Mouse (Mus musculus) forebrain, embryonic 15.5 days (tissue): Measurements from ENCODE around the gene Olfr1444. TPM values are rescaled to one million over a fixed set of nuclear protein-coding genes. Genes with fewer than 3 reads are reported as not detected.

Experiments used
- ATAC-seq: fragments of 200-750 bp; cut with Nextera tagmentation; replicated peaks from 2 replicates; pipeline ENCODE4 v1.8.0; 2017; ENCODE audit warnings: mild to moderate bottlenecking, moderate TSS enrichment, moderate library complexity
- H3K27ac ChIP-seq: fragments of 300-500 bp; sonication (generic); replicated peaks from 2 replicates; pipeline ENCODE4 v1.5.1; 2015; ENCODE audit warnings: mild to moderate bottlenecking, inconsistent platforms
- H3K27me3 ChIP-seq: fragments of 300-500 bp; sonication (generic); 2 replicates; pipeline ENCODE4 v1.6.1; 2015; ENCODE audit warnings: inconsistent platforms
- H3K36me3 ChIP-seq: fragments of 300-500 bp; sonication (generic); 2 replicates; pipeline ENCODE4 v1.6.1; 2015; ENCODE audit warnings: mild to moderate bottlenecking, inconsistent platforms
- H3K4me1 ChIP-seq: fragments of 300-500 bp; sonication (generic); 2 replicates; pipeline ENCODE4 v1.6.1; 2015; ENCODE audit warnings: inconsistent platforms
- H3K4me2 ChIP-seq: fragments of 300-500 bp; sonication (generic); replicated peaks from 2 replicates; pipeline ENCODE4 v1.6.1; 2015; ENCODE audit warnings: mild to moderate bottlenecking, inconsistent platforms
- H3K4me3 ChIP-seq: fragments of 300-500 bp; sonication (generic); 2 replicates; pipeline ENCODE4 v1.5.1; 2015; ENCODE audit warnings: mild to moderate bottlenecking, inconsistent platforms
- H3K9ac ChIP-seq: fragments of 300-500 bp; sonication (generic); replicated peaks from 2 replicates; pipeline ENCODE4 v1.6.1; 2015; ENCODE audit warnings: mild to moderate bottlenecking, inconsistent platforms
- H3K9me3 ChIP-seq: fragments of 300-500 bp; sonication (generic); 2 replicates; pipeline ENCODE4 v1.6.1; 2016; ENCODE audit warnings: inconsistent platforms
- WGBS: fragments of 180-500 bp; shearing (Covaris S2); methylation state at CpG from one replicate; pipeline ENCODE4 v1.1.7; 2015; ENCODE audit warnings: mixed read lengths; 5-methylcytosine and 5-hydroxymethylcytosine counted together
- polyA plus RNA-seq: library from polyadenylated mRNA; unstranded; fragments of >200 nt; fragmentation: Nextera tagmentation; extraction: Ambion mirVana; gene quantifications from 2 replicates; pipeline ENCODE4 v1.2.1, GENCODE M21; 2015

The Olfr1444 gene
- polyA plus RNA-seq, result not detected in 2 replicates

DNA sequence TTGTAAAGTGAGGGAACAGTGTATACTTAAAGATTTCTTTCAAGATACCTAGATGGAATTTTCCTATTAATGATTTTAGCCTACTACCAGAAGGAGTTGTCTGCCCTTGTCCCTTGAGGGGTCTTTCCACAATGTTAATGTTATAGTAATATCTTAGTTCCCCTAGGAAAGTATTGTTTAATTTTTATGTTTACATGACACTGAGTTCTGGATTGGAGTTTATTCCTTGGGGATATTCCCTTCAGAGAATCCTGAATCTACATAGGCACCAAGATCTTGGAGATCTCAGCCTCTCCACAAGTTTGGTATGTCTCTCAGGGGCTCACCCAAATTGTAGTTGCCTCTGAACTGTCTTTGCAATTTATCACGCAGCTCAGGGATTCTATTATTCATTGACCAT is at the start of gene Olfr1444:
TSS of gene Olfr1444 (plus strand) at position 301 of the 400 bp plus-strand sequence.
- H3K9me3 ChIP-seq, result no peaks in the 10 kb centered on the region
- H3K27ac ChIP-seq, result no peak within 1 kb of the TSS
- no peaks in the 10 kb centered on the region for H3K27me3 ChIP-seq
- WGBS, result 56% methylated on average over 1 of the region's 1 CpGs
- H3K36me3 ChIP-seq, result no peaks in the 10 kb centered on the region
- H3K4me3 ChIP-seq, result no peak within 1 kb of the TSS
- no peak within 1 kb of the TSS for H3K4me2 ChIP-seq
- H3K4me1 ChIP-seq, result no peaks in the 10 kb centered on the region
- no peak within 1 kb of the TSS for H3K9ac ChIP-seq
- no peak for ATAC-seq

DNA sequence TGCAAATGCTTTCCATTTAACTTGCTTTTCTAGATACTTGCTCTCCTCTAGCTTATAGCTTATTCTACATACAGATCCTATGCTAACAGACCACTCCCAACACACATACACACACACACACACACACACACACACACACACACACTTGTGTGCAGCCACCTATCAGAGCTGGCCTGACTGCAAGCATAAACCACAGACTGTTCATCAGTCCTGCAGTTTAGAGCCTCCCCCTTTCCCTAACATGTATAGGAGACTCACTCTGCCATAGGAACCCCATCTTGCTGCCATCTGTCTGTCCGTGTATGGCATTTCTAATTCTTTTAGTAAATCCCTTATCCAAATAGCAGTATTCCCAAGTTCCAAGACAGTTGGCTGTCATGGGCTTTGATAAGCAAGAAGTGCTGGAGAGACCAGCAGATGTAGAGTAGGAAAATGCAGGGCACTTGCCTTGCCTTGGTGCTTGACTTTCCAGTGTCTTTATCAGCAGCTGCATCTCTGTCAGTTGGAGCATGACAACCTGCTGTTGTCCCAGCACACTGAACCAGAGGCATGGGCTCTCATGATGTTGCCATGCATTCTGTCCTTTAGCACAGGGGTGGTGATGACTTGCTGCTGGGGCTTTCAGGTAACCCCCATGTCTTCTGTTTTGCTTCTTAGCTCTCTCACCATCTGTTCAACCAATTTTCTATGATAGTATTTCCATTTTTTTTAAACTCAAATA is 44.3 kb upstream of the Olfr1444 start:
- no peak overlapping the region for H3K4me2 ChIP-seq
- H3K4me3 ChIP-seq, result no peak overlapping the region
- WGBS, result 60% methylated on average over 1 of the region's 1 CpGs
- no peaks in the 10 kb centered on the region for H3K36me3 ChIP-seq
- no peaks in the 10 kb centered on the region for H3K27me3 ChIP-seq
- no peak for ATAC-seq
- H3K9me3 ChIP-seq, result no peaks in the 10 kb centered on the region
- H3K9ac ChIP-seq, result no peak overlapping the region
- no peaks in the 10 kb centered on the region for H3K4me1 ChIP-seq
- no peak overlapping the region for H3K27ac ChIP-seq

DNA sequence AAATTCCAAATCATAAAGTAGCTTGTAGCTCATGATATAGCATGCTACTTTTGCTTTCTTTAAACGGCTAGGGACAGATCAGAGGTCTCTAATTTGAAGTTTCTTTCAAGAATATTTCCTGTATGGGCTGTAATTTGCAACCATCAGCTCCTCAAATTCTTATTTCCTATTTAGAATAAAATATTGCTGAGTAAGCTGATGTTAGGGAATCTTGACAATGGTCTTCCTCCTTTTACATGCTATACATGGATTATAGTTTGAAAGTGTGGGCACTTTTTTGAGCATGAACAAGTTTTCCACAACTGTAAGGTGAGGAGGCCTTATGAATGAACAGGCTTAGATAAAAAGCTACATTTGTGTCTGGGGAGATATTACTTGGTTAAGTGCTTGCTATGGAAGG is 43.2 kb upstream of the Olfr1444 start:
- no peaks in the 10 kb centered on the region for H3K36me3 ChIP-seq
- no peaks in the 10 kb centered on the region for H3K4me1 ChIP-seq
- no peak overlapping the region for H3K9ac ChIP-seq
- H3K4me2 ChIP-seq, result no peak overlapping the region
- no peak overlapping the region for H3K27ac ChIP-seq
- no peaks in the 10 kb centered on the region for H3K9me3 ChIP-seq
- no peak for ATAC-seq
- no peaks in the 10 kb centered on the region for H3K27me3 ChIP-seq
- WGBS, result 88% methylated on average over 1 of the region's 1 CpGs
- H3K4me3 ChIP-seq, result no peak overlapping the region

DNA sequence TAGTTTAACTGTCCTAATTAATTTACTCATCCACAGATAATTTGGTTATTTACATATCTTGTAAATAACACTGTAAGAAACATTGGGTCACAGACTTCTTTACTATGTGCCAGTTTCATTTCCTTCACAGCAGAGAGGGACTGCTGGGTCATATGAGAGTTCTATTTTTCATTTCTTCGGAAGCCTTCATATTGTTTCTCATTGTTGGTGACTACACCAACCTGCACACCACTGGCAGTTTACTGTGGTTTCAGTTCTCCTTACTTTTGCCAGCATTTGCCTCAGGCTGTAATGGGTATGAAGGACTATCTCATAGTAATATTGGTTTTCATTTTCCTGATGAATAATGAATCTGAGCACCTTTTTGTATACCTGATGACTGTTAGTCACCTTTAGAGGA is 38.6 kb upstream of the Olfr1444 start:
- Histone ChIP-seq H3K9me3 (no peaks in the 10 kb centered on the region), H3K4me1 (no peaks in the 10 kb centered on the region), H3K9ac (no peak overlapping the region), H3K4me2 (no peak overlapping the region), H3K36me3 (no peaks in the 10 kb centered on the region), H3K27ac (no peak overlapping the region), H3K4me3 (no peak overlapping the region), H3K27me3 (no peaks in the 10 kb centered on the region)
- no peak for ATAC-seq
- WGBS, result 90% methylated on average over 1 of the region's 1 CpGs

DNA sequence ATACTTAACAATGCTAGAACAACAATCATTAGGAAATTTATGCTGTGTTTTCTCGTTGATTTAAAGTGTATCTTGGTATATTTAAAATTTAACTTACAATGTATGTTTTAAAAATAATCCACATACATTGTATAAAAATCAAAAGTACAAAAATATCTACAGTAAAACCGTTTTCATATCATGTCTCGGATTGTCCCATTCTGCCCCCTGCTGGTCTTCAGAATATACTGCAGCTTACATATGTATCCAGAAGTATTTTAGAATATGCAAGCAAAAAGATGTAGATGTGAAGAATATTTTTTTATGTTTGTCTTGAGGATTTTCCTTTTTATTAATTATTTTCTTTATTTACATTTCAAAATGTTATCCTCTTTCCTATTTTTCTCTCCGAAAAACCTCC is 36.7 kb upstream of the Olfr1444 start:
- WGBS, result 37% methylated on average over 4 of the region's 4 CpGs
- H3K27me3 ChIP-seq, result no peaks in the 10 kb centered on the region
- H3K4me2 ChIP-seq, result no peak overlapping the region
- H3K4me3 ChIP-seq, result no peak overlapping the region
- H3K4me1 ChIP-seq, result no peaks in the 10 kb centered on the region
- no peak overlapping the region for H3K27ac ChIP-seq
- H3K36me3 ChIP-seq, result no peaks in the 10 kb centered on the region
- H3K9me3 ChIP-seq, result no peaks in the 10 kb centered on the region
- ATAC-seq, result no peak
- H3K9ac ChIP-seq, result no peak overlapping the region

DNA sequence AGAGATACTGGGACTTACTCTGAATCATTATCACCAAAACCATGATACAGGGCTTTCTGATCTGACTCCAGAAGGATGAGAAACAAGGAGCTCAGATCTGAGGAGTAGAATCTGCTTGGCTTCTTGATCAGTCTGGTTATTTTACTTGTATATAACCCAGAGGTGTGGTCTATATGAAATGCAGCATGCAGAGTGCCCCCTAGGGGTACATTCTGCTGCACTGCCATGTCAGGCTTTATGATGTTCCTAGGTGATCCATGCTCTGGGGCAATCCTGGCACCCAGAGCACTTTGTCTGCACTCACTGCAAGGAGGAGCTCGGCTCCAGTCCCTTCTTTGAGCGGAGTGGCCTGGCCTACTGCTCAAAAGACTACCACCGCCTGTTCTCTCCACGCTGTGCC is 32.5 kb upstream of the Olfr1444 start:
- Histone ChIP-seq H3K9me3 (no peaks in the 10 kb centered on the region), H3K4me2 (no peak overlapping the region), H3K4me1 (no peaks in the 10 kb centered on the region), H3K36me3 (no peaks in the 10 kb centered on the region), H3K9ac (no peak overlapping the region), H3K4me3 (no peak overlapping the region), H3K27me3 (no peaks in the 10 kb centered on the region), H3K27ac (no peak overlapping the region)
- 80% methylated on average over 4 of the region's 4 CpGs for WGBS
- ATAC-seq, result no peak

DNA sequence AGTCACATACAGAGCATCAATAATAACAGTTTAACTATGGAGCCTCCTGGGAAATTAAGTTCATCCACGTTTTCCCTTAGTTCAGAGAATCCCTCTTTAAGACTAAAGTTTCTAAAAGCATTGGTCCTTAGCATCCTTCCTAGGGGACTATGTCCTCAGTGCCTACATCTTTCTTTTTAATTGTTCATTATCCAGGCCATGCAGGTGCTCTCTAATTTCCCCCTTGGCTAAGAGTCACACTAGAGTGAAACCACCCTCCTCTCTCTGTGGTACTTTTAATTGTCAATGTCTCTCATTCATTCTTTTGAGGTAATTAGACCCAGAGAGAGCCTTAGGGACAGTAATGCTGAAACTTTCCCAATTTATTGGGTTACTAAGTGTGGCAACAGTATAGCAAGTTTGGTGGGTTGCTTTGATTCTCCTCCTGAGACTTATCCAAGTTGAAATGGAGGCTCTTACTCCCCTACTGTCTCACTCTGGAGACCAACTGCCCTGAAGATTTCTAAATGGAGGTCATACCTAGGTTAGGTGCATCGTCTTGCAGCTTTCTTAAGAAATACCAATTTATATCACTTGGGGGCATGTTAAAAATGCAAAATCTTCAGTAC is 26.2 kb upstream of the Olfr1444 start:
- Histone ChIP-seq H3K4me2 (no peak overlapping the region), H3K4me1 (no peaks in the 10 kb centered on the region), H3K4me3 (no peak overlapping the region), H3K9ac (no peak overlapping the region), H3K9me3 (no peaks in the 10 kb centered on the region), H3K27ac (no peak overlapping the region), H3K36me3 (no peaks in the 10 kb centered on the region), H3K27me3 (no peaks in the 10 kb centered on the region)
- ATAC-seq, result no peak
- WGBS, result 69% methylated on average over 2 of the region's 2 CpGs

DNA sequence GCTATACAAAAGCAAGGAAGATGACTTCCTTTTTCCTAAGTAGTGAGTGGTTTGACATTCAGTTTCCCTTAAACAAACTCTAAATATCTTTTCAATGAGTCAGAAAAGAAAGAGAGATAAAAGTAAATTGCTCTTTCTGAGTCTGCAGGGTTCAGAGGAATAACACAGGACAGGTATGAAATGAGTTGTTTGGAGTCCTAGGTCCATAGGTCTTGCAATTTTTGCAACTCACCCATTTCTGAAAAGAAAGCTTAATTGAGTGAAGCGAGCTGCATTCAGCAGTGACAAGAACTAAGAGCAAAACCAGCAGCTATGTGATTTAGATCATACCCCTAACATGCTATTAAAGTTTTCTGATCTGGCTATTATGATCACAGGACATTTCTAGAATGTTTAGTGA is 25.5 kb upstream of the Olfr1444 start:
- WGBS, result 58% methylated on average over 1 of the region's 1 CpGs
- Histone ChIP-seq H3K9me3 (no peaks in the 10 kb centered on the region), H3K4me1 (no peaks in the 10 kb centered on the region), H3K27me3 (no peaks in the 10 kb centered on the region), H3K27ac (no peak overlapping the region), H3K36me3 (no peaks in the 10 kb centered on the region), H3K4me2 (no peak overlapping the region), H3K4me3 (no peak overlapping the region), H3K9ac (no peak overlapping the region)
- ATAC-seq, result no peak

DNA sequence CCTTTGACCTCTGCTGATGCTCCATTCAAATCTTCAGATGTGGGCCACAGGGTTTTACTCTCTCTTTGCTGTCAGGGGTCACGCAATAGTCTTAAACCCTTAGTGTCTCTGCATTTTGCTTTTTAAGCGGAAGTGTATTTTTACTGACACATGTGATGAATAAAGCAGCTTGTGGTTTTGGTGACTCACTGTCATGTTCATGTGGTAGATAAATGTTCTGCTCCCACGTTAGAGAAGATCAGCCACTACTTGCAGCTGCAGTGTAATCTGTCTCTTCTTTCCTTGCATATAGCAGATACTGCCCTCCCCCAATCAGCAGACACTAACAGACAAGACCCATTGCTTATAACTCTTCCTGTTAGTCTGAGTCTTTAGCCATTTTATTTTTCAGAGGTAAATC is 23.5 kb upstream of the Olfr1444 start:
- H3K36me3 ChIP-seq, result no peaks in the 10 kb centered on the region
- no peak overlapping the region for H3K4me2 ChIP-seq
- H3K27me3 ChIP-seq, result no peaks in the 10 kb centered on the region
- 88% methylated on average over 3 of the region's 3 CpGs for WGBS
- no peaks in the 10 kb centered on the region for H3K9me3 ChIP-seq
- no peak overlapping the region for H3K9ac ChIP-seq
- H3K4me1 ChIP-seq, result no peaks in the 10 kb centered on the region
- H3K4me3 ChIP-seq, result no peak overlapping the region
- no peak for ATAC-seq
- no peak overlapping the region for H3K27ac ChIP-seq

DNA sequence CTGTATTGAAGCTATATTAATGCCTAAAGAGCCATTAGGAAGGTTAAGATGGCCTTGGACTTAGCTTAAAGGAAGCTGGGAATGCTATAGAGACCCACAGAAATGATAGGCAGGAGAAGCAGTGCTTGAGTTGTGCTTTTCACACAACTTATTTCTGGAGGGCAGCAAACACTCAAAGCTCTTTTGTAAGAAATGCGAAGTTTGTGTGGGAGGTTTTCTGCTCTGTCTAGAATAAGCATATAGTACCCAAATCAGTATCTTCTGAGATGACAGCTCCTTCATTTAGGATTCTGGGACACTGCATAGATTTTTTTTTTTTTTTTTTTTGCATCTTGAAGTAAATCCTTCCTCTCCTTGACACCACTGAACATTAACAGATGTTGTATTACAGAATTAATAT is 18.6 kb upstream of the Olfr1444 start:
- H3K4me3 ChIP-seq, result no peak overlapping the region
- no peaks in the 10 kb centered on the region for H3K36me3 ChIP-seq
- ATAC-seq, result no peak
- H3K9me3 ChIP-seq, result no peaks in the 10 kb centered on the region
- no peak overlapping the region for H3K9ac ChIP-seq
- H3K27ac ChIP-seq, result no peak overlapping the region
- WGBS, result 80% methylated on average over 1 of the region's 1 CpGs
- H3K27me3 ChIP-seq, result no peaks in the 10 kb centered on the region
- no peaks in the 10 kb centered on the region for H3K4me1 ChIP-seq
- H3K4me2 ChIP-seq, result no peak overlapping the region

DNA sequence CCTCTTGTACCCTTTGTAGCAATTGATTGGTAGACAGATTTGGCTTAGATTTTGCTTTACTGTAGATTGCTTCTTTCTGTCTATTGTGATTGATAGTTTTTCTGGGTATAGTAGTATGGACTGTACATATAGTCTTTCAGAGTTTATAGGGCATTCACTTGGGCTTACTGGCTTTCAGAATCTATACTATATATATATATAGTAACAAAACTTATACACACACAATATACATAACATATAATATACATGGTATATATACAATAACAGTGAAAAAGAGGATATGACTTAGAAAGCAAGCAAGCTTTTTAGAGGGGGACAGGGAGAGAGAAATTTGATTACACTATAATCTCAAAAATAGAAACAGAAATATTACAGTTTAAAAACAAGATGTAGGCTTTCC is 10.7 kb upstream of the Olfr1444 start, which contains the start of gene Gm5244:
TSS of gene Gm5244 (plus strand) at position 301 of the 400 bp plus-strand sequence.
- no peaks in the 10 kb centered on the region for H3K36me3 ChIP-seq
- H3K4me3 ChIP-seq, result no peak within 1 kb of the TSS
- no peak within 1 kb of the TSS for H3K27ac ChIP-seq
- no peak for ATAC-seq
- H3K9ac ChIP-seq, result no peak within 1 kb of the TSS
- H3K4me2 ChIP-seq, result no peak within 1 kb of the TSS
- no peaks in the 10 kb centered on the region for H3K4me1 ChIP-seq
- H3K27me3 ChIP-seq, result no peaks in the 10 kb centered on the region
- H3K9me3 ChIP-seq, result no peaks in the 10 kb centered on the region

DNA sequence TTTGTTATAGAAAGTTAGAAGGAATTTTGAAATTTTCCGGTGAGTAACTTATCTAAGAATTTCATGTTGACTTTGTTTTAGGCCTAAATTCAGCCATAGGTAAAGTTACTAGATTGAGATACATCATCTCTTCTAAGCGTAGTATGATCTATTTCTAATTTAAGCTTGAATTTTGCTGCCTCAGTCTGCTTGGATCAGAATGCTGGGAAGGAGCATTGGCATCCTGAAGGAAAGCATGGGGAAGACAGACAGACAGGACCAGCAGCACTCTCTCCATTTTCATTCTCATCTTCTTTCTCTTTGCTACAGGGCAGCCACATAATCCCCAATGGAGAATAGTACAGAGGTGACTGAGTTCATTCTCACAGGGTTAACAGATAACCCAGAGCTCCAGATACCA is 26.5 kb downstream of the Olfr1444 start, which contains the start of gene Olfr1445:
TSS of gene Olfr1445 (plus strand) at position 301 of the 400 bp plus-strand sequence.
- Histone ChIP-seq H3K36me3 (no peaks in the 10 kb centered on the region), H3K9me3 (0 out of 2 replicates have a peak, but pooled peaks cover 1% of the 10 kb centered on the region), H3K27me3 (no peaks in the 10 kb centered on the region), H3K4me3 (no peak within 1 kb of the TSS), H3K4me2 (no peak within 1 kb of the TSS), H3K4me1 (no peaks in the 10 kb centered on the region), H3K27ac (no peak within 1 kb of the TSS), H3K9ac (no peak within 1 kb of the TSS)
- no peak for ATAC-seq
- 94% methylated on average over 2 of the region's 2 CpGs for WGBS

DNA sequence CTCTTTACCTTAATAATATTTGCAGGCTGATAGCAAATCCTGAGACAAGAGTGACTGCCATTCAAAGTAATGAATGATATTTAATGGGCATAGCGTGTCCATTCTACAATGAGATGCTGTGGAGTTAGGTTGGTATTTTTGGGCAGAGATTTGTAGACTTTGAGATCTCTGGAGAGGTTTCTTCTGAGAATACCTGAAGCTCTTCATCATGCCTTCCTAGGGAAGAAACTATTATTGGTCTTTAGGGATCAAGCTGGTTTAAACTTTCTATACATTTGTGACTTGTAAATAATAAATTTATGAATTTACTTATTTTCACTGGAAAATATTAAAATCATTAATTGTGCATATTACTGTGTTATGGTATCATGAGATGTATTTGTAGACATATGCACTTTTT is 36.3 kb downstream of the Olfr1444 start, which contains the start of gene Olfr1446:
TSS of gene Olfr1446 (minus strand) at position 101 of the 400 bp plus-strand sequence.
- H3K9ac ChIP-seq, result no peak within 1 kb of the TSS
- H3K4me2 ChIP-seq, result no peak within 1 kb of the TSS
- no peaks in the 10 kb centered on the region for H3K4me1 ChIP-seq
- H3K9me3 ChIP-seq, result no peaks in the 10 kb centered on the region
- H3K4me3 ChIP-seq, result no peak within 1 kb of the TSS
- no peak within 1 kb of the TSS for H3K27ac ChIP-seq
- H3K27me3 ChIP-seq, result no peaks in the 10 kb centered on the region
- no peaks in the 10 kb centered on the region for H3K36me3 ChIP-seq
- no peak for ATAC-seq
- 87% methylated on average over 1 of the region's 1 CpGs for WGBS
